Mouse (Mus musculus) lung, postnatal 4 days (tissue): ENCODE results near the gene Zyg11a.
"Not testable (repeated sequence)": the region's sequence is repeated elsewhere in the genome, so short reads cannot be mapped to it uniquely, and the experiment has no call there.

Source experiments
- DNase-seq, 2 experiments: peaks; one replicate each; pipeline ENCODE4 v3.0.0; 2021

The Zyg11a gene

DNA sequence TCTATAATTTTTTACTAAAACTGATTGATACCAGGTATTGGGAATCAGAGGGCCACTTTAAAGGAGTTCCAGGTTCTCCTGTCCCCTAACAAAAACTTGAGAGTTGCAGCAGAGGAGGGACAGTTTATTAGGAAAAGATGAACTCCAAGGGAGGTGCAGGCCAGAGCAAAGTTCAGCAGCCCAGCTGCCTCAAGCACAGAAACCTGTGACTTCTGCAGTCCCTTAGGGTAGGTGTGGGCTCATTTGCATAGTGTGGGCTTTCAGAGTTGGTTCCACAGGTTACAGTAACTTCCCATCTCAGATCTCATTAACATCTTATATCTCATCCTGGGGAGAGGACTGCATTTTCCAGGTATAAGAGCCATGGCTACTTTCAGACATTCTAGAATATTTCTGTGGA lies 74.1 kb downstream of the Zyg11a start:
- no peak for DNase-seq

DNA sequence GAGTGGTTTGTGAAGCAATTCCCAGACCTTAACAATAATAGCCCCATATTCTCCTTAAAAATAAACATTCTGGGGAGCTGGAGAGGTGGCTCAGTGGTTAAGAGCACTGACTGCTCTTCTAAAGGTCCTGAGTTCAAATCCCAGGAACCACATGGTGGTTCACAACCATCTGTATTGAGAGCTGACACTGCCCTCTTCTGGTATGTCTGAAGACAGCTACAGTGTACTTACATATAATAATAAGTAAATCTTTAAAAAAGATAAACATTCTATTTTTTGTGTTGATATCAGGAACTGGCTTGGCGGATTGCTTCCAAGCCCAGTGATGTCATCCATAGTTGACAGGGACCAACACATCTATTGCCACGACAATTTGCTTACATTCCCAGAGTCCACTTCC lies 74.7 kb downstream of the Zyg11a start:
- DNase-seq = not testable (repeated sequence)

DNA sequence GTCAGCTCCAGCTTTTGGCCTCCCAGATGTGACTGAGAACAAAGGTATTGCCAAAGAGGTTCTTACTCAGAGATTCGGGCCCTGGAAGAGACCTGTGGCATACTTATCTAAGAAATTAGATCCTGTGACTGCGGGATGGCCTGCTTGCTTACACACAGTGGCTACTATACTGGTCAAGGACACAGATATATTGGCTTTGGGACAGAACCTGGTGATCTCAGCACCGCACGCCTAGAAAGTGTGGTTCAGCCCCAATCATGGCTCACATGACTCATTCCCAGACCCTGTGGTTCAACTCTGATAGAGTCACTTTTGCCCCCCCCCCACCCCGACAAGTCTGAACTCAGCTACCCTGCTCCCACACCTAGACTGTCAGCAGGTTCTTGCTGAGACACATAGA lies 80.9 kb downstream of the Zyg11a start:
- DNase-seq = no peak
